Mouse (Mus musculus) adrenal gland, postnatal 4 days (tissue): ENCODE measurements around the gene Olfr199. TPM values are rescaled to one million over a fixed set of nuclear protein-coding genes. Genes with fewer than 3 reads are reported as not detected.
"Not testable (repeated sequence)": the region's sequence is repeated elsewhere in the genome, so short reads cannot be mapped to it uniquely, and the experiment has no call there.

Experiments
- DNase-seq, 2 experiments: peaks; one replicate each; pipeline ENCODE4 v3.0.0; 2021 to 2022; ENCODE audit warnings: low spot score in 2 of 2, mixed read lengths in 2 of 2
- long read RNA-seq, 2 experiments: library from polyadenylated mRNA; stranded (forward); transcript quantifications; one replicate each; pipeline ENCODE4 v2.0.0; 2021
- total RNA-seq, 2 experiments: library from RNA; stranded (reverse); gene quantifications; 2 replicates each; pipeline ENCODE4 v1.2.3; 2021

Olfr199 gene
- total RNA-seq, result not detected
- long read RNA-seq, experiment 1, result 0 reads
- long read RNA-seq, experiment 2, result 0 reads

- DNase-seq, result not testable (repeated sequence)
Observed at GRCm38 (mm10) chr16:59219667-59220066, at the start of gene Olfr199. TSS of gene Olfr199 (minus strand) at chr16:59219767.

GRCm38 (mm10) chr16:59269097-59269496 is 49.5 kb upstream of the Olfr199 start:
- DNase-seq, result not testable (repeated sequence)

- no peak for DNase-seq
Observed at GRCm38 (mm10) chr16:59249684-59250083, 30.1 kb upstream of the Olfr199 start.

DNA sequence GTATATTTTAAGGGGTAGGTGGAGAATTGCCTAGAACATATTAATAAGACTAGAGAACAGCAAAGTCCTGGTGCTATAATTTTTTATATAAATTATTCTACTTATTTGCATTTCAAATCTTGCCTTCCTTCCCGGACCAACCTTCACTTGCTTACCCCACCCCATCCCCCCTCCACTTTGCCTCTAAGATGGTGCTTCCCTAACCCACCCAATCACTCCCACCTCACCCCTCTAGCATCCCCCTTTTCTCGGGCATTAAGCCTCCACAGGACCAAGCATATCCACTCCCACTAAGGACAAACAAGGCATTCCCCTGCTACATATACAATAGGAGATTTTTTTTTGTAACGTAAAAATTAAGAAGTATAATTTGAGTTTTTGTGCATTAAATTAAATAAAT is 1.7 kb downstream of the Olfr199 start:
- DNase-seq, result not testable (repeated sequence)

DNA sequence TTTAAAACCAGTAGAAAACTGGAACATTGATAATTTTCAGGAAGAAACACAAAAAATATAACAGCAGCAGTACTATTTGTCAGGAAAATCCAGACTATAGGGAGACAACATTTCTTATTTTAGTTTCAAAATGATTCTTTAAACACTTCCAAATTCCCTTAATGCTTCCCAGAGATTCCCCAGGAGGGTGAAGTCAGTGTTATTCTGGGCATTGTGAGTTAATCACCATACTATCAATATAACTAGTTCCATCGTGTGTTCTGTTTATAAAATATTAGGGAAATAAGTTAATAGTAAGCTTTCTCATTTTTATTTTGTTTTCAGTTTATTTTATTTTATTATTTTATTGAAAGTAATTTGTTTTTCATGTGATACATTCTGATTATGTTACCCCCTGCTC is 16.1 kb downstream of the Olfr199 start, which contains the start of gene Olfr198:
Gene Olfr198 (minus strand): TSS at position 101 of the 400 bp plus-strand sequence.
- not testable (repeated sequence) for DNase-seq

DNA sequence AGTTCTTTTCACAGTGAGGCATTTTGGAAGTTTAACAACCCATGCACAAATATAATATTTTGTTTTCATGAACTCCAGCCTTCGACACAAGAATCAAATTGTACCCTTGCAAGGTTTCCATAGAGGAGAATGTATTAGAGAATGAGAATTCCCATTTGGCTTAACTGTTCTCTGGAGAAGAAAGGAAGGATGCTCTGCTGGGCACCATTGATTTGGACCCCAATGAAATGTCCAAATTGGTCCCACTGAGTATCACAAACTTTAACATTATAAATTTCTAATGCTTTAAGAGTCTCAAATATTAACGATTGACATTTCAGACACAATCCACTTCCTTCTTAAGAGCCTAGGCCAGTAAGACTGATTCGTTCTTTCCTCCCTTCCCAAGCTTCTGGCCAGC is 49.2 kb downstream of the Olfr199 start, which contains the start of gene Olfr196:
Gene Olfr196 (minus strand): TSS at position 101 of the 400 bp plus-strand sequence.
- DNase-seq, result no peak

Other genes starting within 250 kb of the Olfr199 start
- gene Olfr183, start 224.4 kb downstream of the Olfr199 start, total RNA-seq, result not detected
- gene Olfr186, start 189.5 kb downstream of the Olfr199 start, total RNA-seq, result not detected
- gene Olfr187, start 180.0 kb downstream of the Olfr199 start, total RNA-seq, result not detected
- gene Olfr190, start 141.8 kb downstream of the Olfr199 start, total RNA-seq, result not detected
- not detected for gene Olfr191, start 129.9 kb downstream of the Olfr199 start, total RNA-seq
- gene Olfr193, start 107.9 kb downstream of the Olfr199 start, total RNA-seq, result not detected
- not detected for gene Olfr194, start 98.7 kb downstream of the Olfr199 start, total RNA-seq
- gene Olfr195, start 72.7 kb downstream of the Olfr199 start, total RNA-seq, result not detected
- gene Olfr196, start 49.3 kb downstream of the Olfr199 start, total RNA-seq, result not detected
- not detected for gene Olfr198, start 16.2 kb downstream of the Olfr199 start, total RNA-seq
- gene Olfr201, start 52.9 kb upstream of the Olfr199 start, total RNA-seq, result not detected
- gene Olfr202, start 67.0 kb upstream of the Olfr199 start, total RNA-seq, result not detected
- gene Olfr203, start 79.1 kb upstream of the Olfr199 start, total RNA-seq, result not detected
- under 1 TPM in 1 of 2 experiments, not detected in 1; 0.06 TPM for gene Olfr204, start 98.5 kb upstream of the Olfr199 start, total RNA-seq
- gene Olfr205, start 111.4 kb upstream of the Olfr199 start, total RNA-seq, result not detected
- gene Olfr206, start 129.5 kb upstream of the Olfr199 start, total RNA-seq, result not detected
- gene Olfr209, start 144.2 kb upstream of the Olfr199 start, total RNA-seq, result not detected
- not detected for gene Gabrr3, start 187.6 kb upstream of the Olfr199 start, total RNA-seq